Mouse (Mus musculus): Measurements from ENCODE around the gene Gabrp.

The Gabrp gene

GRCm38 (mm10) chr11:33529576-33529975 is 49.2 kb downstream of the Gabrp start:
- no peak for DNase-seq (ENCODE audit: low read depth, low spot score)

GRCm38 (mm10) chr11:33513376-33513991 is 65.3 kb downstream of the Gabrp start, which contains the start of gene Ranbp17:
TSS of gene Ranbp17 (minus strand) at chr11:33513746.
- DNase-seq (ENCODE audit: low read depth, low spot score), result peak; percentile 50

GRCm38 (mm10) chr11:33512854-33513375 is 65.8 kb downstream of the Gabrp start:
- DNase-seq (ENCODE audit: low read depth, low spot score), result peak; percentile 59

- no peak for DNase-seq (ENCODE audit: low read depth, low spot score)
Measured at GRCm38 (mm10) chr11:33509401-33509800, 69.4 kb downstream of the Gabrp start.

Data from embryo, embryonic 11.5 days (tissue).